Mouse (Mus musculus) embryo, embryonic 10.5 days (tissue): ENCODE results near the gene Erp29.
"Not testable (repeated sequence)": the region's sequence is repeated elsewhere in the genome, so short reads cannot be mapped to it uniquely, and the experiment has no call there.

Experiments
- DNase-seq: peaks from one replicate; pipeline ENCODE4 v3.0.0-alpha.2; 2015; ENCODE audit warnings: low spot score

The Erp29 gene

GRCm38 (mm10) chr5:121452026-121452869, at the start of gene Erp29:
Gene Erp29, minus strand, starts transcription at chr5:121452506.
- peak; percentile 95 for DNase-seq

- not testable (repeated sequence) for DNase-seq
Observed at GRCm38 (mm10) chr5:121501424-121501996, 49.2 kb upstream of the Erp29 start.

- no peak for DNase-seq
Observed at GRCm38 (mm10) chr5:121500719-121501118, 48.4 kb upstream of the Erp29 start.

DNA sequence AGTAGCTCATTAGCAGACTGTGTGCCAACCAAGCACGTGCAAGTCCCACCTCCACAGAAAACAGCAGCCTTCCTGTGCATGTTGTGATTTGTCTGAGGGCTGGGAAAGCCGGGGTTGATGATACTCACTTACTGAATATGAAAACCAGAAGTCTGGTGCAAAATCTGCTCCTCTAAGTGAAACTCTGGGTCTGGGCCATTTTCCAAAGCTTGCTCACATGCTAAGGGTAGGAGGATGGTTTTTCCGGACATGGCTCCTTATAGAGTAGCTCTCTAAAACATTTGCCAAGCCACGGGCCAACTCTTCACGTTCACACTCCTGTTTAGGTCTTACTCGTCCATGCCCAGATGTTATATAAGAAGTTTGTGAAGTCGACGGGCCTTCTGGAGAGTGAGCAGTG, 41.0 kb upstream of the Erp29 start:
- no peak for DNase-seq

GRCm38 (mm10) chr5:121484801-121485200, 32.5 kb upstream of the Erp29 start:
- no peak for DNase-seq

GRCm38 (mm10) chr5:121477680-121478079, 25.4 kb upstream of the Erp29 start:
- peak; percentile 89 for DNase-seq

DNA sequence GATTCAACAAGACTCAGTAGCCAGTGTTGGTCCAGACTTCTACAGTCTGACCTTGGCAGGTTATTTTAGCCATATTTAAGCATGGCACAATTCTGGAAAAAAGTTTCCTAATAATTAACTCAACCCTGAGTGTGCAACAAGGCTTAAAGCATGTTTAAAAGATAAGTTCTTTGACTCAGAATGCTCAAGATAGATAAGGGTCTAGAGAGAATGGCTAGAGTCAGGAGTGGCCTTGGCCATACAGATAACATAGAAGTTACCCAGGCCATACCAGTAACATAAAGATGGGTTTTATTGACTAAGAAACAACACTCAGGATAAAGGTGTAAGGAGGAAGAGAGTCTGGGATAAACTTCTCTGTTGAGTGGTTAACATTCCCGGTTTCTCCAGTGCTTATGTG, 23.7 kb upstream of the Erp29 start:
- DNase-seq, result no peak

- no peak for DNase-seq
Observed at GRCm38 (mm10) chr5:121474610-121475009, 22.3 kb upstream of the Erp29 start.

GRCm38 (mm10) chr5:121472411-121472810, 20.1 kb upstream of the Erp29 start:
- DNase-seq, result no peak

DNA sequence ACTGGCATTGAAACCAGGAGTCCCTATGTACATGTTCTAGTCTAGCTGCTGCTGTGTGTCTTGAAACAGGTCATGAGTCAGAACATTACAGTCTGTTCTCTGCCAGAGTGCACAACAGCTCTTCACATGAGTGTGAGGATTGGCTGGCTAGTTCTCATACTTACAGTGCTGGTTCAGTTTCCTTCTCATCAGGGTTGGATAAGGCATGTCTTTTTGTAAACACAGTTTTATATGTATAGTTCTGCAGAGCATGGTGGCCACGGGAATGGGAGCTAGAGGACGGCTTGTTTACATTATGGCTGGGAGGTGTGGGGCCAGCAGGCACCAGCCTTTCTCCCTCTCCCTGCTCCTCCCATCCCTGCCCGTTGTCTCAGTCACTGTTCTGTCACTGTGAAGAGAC, 17.3 kb upstream of the Erp29 start:
- no peak for DNase-seq

- DNase-seq, result no peak
Observed at GRCm38 (mm10) chr5:121463601-121464250, 11.4 kb upstream of the Erp29 start.

DNA sequence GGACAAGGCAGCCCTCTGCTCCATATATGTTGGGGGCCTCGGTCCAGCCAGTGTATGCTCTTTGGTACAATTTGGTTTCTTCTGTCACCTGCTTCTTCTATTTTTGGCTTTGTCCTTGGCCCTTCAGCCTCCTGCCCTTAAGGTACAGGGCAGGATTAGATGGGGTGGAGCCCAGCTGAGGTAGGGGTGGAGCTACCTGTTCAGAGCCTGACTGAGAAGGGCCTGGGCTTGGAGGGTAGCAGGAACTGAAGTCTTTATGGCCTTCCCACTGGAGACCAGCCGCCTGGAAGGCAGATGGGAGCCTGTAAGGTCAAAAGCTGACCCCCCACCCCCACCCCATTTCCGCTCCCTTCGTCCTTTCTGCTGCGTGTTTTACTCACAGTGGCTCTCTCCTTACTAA, 10.7 kb upstream of the Erp29 start:
- DNase-seq, result no peak

DNA sequence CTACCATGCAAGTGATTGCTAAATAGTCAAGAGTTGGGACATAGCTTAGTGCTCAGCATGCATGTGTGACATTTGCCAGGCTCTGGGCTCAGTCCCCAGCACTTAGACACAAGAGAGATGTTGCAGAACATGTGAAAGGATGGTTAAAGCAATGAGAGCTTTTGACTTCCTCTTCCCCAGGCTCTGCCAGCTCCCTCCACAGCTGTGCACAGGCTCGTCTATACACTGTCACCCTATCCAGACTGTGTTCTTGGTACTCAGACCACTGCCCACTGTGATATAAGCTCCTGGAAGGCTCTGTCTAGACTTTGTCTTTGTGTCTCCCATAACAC, 9.8 kb upstream of the Erp29 start:
- no peak for DNase-seq

DNA sequence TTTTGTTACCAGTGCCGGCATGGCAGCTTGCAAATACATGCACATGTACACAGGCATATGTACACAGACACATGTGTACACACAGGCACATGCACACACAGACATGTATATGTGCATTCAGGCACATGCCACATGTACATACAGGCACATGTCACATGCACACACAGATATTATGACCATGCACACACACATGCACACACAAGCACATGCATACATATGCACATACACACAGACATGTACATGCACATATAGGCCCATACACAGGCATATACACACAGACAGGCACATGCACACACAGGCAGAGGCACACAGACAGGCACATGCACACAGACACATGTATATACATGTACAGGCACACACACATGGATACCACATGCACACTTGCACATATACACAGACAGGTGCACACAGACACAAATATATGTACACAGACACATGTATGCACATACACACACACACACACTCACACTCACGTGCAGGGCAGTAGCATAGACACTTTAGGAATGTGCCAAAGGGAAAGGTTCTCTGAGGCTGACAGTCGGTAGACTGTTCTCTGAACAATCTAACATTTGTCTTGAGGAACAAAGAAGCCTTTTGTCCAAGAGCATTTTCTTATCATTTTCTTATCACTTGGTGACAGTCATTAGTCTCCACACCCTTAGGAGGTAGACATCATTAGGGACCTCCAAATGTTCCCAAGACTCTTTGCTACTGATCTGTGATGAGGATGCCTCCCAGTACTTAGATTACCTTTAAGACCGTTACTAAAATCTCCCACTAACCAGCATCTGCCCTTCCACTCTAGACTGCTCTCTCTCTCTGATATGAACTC, 9.2 kb upstream of the Erp29 start:
- DNase-seq, result no peak

- DNase-seq, result no peak
Observed at GRCm38 (mm10) chr5:121455510-121456265, 3.4 kb upstream of the Erp29 start.

DNA sequence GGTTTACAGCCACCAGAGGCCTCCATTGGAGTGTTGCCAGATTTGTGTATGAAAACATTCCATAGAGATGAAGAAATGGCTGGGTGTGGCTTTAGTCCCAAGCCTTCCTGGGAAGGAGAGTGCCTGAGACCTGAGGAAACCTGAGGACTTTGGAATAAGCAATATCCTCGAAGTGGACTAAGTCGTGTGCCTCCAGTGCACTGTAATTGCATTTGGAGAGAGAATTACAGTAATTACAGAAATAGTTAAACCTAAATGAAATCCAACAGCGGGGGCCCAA, 2.1 kb upstream of the Erp29 start:
- DNase-seq, result no peak

- DNase-seq, result no peak
Observed at GRCm38 (mm10) chr5:121453743-121454502, 1.6 kb upstream of the Erp29 start.

GRCm38 (mm10) chr5:121452906-121453305, 600 bp upstream of the Erp29 start:
- DNase-seq, result no peak

DNA sequence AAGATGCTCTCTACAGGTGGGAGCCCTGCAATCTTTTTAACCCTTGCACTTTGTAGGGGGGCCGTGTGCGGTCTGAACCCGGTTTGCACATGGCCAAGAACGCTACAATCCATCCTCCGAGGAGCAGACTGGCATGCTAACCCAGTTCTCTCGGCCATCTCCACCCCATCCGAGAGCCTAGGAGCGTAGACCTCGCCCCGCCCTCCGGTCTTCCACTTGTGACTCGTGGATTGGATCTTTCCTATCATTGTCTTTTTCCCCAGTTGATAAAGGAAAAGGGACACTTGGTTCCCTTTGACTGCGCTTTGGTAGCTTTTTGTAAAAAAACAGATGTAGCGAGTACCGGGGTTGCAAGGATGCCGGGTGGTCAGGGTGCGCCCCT, 671 bp downstream of the Erp29 start, which contains the start of gene Tmem116:
Tmem116 (plus strand) TSS at position 250 of the 382 bp plus-strand sequence.
- peak; percentile 75 for DNase-seq

GRCm38 (mm10) chr5:121451203-121451602, 1.1 kb downstream of the Erp29 start:
- DNase-seq, result no peak

DNA sequence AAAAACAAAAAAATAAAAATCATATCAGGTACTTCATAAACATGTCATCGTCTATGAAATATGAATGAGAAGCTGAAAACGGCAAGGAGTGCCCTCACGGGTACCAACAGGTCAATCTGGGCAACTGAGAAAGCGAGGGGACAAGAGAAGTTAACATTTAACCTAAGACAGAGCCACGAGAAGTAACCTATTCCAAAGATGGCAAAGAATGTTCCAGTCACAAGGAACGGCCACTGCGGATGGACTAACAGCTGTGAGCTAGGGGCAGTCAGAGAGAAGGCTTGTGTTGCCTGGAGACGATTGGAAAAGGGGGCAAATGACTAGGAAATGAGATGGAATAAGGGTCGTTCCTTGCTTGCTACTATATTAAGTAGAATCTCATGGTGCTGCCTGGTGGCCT, 1.8 kb downstream of the Erp29 start:
- DNase-seq, result no peak
